Mouse (Mus musculus) embryonic facial prominence, embryonic 10.5 days (tissue): ENCODE measurements at regions not wholly inside any gene's neighbourhood (a gene's known extent, or its start where the extent isn't known, plus 50 kb on each side); places are given as distances from the start of the nearest gene placed in this dataset.
A peak's percentile ranks its signal among the peaks of the same experiment; 100 is the strongest.

Experiments used
- DNase-seq: peaks from one replicate; pipeline ENCODE4 v3.0.0-alpha.2; 2017; ENCODE audit warnings: low spot score
- H3K27ac ChIP-seq: fragments of 300-500 bp; sonication (generic); replicated peaks from 2 replicates; pipeline ENCODE4 v1.5.1; 2016; ENCODE audit warnings: mild to moderate bottlenecking
- H3K27me3 ChIP-seq: fragments of 300-500 bp; sonication (generic); replicated peaks from 2 replicates; pipeline ENCODE4 v1.6.1; 2016; ENCODE audit warnings: low read depth, mild to moderate bottlenecking; ENCODE audit not compliant: poor library complexity, severe bottlenecking
- H3K36me3 ChIP-seq: fragments of 300-500 bp; sonication (generic); replicated peaks from 2 replicates; pipeline ENCODE4 v1.6.1; 2016; ENCODE audit warnings: mild to moderate bottlenecking, moderate library complexity
- H3K4me1 ChIP-seq: fragments of 300-500 bp; sonication (generic); 2 replicates; pipeline ENCODE4 v1.6.1; 2016
- H3K4me3 ChIP-seq: fragments of 300-500 bp; sonication (generic); 2 replicates; pipeline ENCODE4 v1.5.1; 2016; ENCODE audit warnings: mild to moderate bottlenecking, moderate library complexity
- H3K9me3 ChIP-seq: fragments of 300-500 bp; sonication (generic); 2 replicates; pipeline ENCODE4 v1.6.1; 2016; ENCODE audit warnings: mild to moderate bottlenecking
- WGBS: fragments of 180-500 bp; shearing (Covaris S2); methylation state at CpG from one replicate; pipeline ENCODE4 v1.1.7; 2016; 5-methylcytosine and 5-hydroxymethylcytosine counted together

DNA sequence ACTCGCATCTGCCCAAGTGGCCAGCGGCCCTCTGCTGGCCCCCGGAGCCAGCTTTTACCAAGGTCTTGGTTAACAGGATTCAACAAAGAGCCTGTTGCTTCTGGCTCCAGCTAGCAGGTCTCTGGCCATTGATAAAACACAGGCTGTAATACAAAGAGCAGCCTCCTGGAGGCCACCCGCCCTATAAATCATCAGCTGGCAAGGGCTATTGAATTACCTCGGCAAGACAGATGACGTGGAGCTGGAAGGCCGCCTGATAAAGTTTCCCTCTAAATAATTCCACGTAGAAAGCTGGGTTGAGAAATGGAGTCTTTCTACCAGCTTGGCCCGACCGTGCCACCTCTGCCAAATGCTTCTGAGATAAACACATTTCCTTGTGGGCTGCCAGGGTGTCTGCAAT is 152.8 kb upstream of the Srrm4 start:
- 65% methylated on average over 10 of the region's 10 CpGs for WGBS
- H3K4me1 ChIP-seq: 0 out of 2 replicates have a peak, but pooled peaks cover 5% of the 10 kb centered on the region
- H3K4me3 ChIP-seq: no peak overlapping the region
- H3K9me3 ChIP-seq: no peaks in the 10 kb centered on the region
- no peak overlapping the region for H3K27ac ChIP-seq
- no peaks in the 10 kb centered on the region for H3K36me3 ChIP-seq
- DNase-seq: peak; percentile 15
- no peaks in the 10 kb centered on the region for H3K27me3 ChIP-seq

DNA sequence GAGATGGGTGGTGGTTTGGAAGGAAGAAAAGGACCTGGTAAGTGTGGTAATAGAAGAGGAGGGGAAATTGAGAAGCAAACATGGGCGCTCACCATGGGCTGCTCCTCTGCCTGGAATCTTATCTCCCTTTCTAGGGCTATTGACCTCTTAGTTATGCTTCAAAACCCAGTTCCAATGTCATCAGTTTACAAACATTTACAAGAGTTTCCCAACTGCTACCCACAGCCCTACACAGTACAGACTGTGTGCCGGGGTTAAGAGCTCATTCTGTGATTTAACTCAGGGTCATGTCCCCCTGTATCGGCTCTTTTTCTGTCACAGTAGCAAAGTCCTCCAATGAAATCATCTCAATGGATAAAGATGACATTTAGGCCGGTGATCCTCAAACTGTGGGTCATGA is 144.0 kb upstream of the Srrm4 start:
- Histone ChIP-seq H3K4me3 (no peak overlapping the region), H3K27ac (no peak overlapping the region), H3K9me3 (peaks cover 10% of the 10 kb centered on the region; the same call in 1 of the 2 replicates), H3K4me1 (no peaks in the 10 kb centered on the region), H3K36me3 (no peaks in the 10 kb centered on the region), H3K27me3 (no peaks in the 10 kb centered on the region)
- DNase-seq: no peak
- 85% methylated on average over 4 of the region's 4 CpGs for WGBS

- no peaks in the 10 kb centered on the region for H3K36me3 ChIP-seq
- H3K27me3 ChIP-seq: no peaks in the 10 kb centered on the region
- DNase-seq: no peak
- H3K9me3 ChIP-seq: peaks cover 10% of the 10 kb centered on the region; the same call in 1 of the 2 replicates
- H3K4me1 ChIP-seq: no peaks in the 10 kb centered on the region
- H3K27ac ChIP-seq: no peak overlapping the region
- 92% methylated on average over 3 of the region's 3 CpGs for WGBS
- H3K4me3 ChIP-seq: no peak overlapping the region
These were observed 139.9 kb upstream of the Srrm4 start for GRCm38 (mm10) chr5:116731509-116731908.

DNA sequence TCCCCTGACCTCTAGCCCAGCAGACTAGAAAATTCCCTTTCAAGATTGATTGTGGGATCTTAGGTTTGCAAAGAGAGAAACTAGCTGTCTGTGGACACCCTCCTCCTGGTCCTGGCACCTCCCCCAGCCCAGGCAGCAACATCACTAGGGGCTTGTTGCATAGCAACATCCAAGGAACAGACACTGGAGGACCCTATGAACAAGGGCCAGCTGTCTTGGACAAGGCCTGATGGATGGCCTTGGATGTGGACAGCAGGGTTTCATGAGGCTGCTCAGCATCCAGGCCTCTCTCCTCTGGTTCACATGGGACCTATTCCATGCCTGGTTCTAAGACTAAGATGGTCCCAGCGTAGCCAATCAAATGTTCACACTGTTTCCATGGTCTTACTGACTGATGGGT is 127.6 kb upstream of the Srrm4 start:
- H3K27ac ChIP-seq: no peak overlapping the region
- no peak overlapping the region for H3K4me3 ChIP-seq
- DNase-seq: no peak
- H3K36me3 ChIP-seq: no peaks in the 10 kb centered on the region
- 86% methylated on average over 1 of the region's 1 CpGs for WGBS
- H3K4me1 ChIP-seq: no peaks in the 10 kb centered on the region
- H3K9me3 ChIP-seq: no peaks in the 10 kb centered on the region
- H3K27me3 ChIP-seq: no peaks in the 10 kb centered on the region

GRCm38 (mm10) chr5:116714256-116714655 is 122.6 kb upstream of the Srrm4 start:
- Histone ChIP-seq H3K9me3 (no peaks in the 10 kb centered on the region), H3K27me3 (no peaks in the 10 kb centered on the region), H3K27ac (no peak overlapping the region), H3K36me3 (no peaks in the 10 kb centered on the region), H3K4me1 (no peaks in the 10 kb centered on the region), H3K4me3 (no peak overlapping the region)
- DNase-seq: peak; percentile 53
- WGBS: 35% methylated on average over 7 of the region's 7 CpGs

DNA sequence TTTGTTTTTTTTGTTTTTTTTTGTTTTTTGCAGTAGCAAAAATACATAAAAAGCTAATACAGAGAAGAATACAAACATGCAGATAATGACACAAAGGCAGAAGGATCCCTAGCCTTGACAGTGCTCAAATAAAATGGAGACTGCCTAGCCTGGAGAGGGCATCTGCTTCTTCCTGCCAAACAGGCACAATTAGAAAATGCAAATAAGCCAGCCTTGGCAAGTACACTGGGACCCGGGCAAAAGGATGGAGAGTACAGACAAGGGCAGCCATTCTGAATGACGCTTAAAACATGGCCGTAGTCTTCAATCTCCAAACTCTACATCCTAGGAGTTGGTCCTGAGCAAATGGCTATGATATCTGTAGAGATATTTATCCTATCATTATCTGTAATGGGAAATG is 120.4 kb upstream of the Srrm4 start:
- Histone ChIP-seq H3K36me3 (no peaks in the 10 kb centered on the region), H3K9me3 (no peaks in the 10 kb centered on the region), H3K27ac (no peak overlapping the region), H3K4me3 (no peak overlapping the region), H3K27me3 (no peaks in the 10 kb centered on the region), H3K4me1 (no peaks in the 10 kb centered on the region)
- WGBS: 97% methylated on average over 3 of the region's 3 CpGs
- DNase-seq: no peak

DNA sequence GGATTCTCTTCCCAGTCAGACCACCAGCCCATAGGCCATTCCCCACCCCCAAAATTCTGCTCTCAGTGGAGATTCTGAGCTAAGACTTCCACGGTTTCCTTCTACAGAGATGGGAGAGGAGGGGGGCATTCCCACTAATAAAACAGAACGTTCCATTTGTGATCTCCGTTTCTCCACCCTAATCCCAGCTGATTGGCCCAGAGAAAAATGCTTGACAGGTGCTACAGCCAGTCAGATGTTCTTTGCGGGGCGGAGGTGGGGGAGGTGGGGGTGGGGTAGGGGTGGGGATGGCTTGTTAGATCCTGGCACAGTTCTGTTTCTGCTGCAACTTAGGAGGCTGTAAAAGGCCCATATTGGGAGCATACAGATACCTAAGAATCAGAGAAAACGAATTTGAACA is 116.9 kb upstream of the Srrm4 start:
- Histone ChIP-seq H3K27ac (no peak overlapping the region), H3K4me1 (no peaks in the 10 kb centered on the region), H3K9me3 (no peaks in the 10 kb centered on the region), H3K36me3 (no peaks in the 10 kb centered on the region), H3K4me3 (no peak overlapping the region), H3K27me3 (no peaks in the 10 kb centered on the region)
- DNase-seq: no peak
- WGBS: 31% methylated on average over 6 of the region's 6 CpGs

- no peaks in the 10 kb centered on the region for H3K36me3 ChIP-seq
- no peaks in the 10 kb centered on the region for H3K27me3 ChIP-seq
- H3K9me3 ChIP-seq: no peaks in the 10 kb centered on the region
- H3K4me3 ChIP-seq: no peak overlapping the region
- 85% methylated on average over 5 of the region's 5 CpGs for WGBS
- H3K4me1 ChIP-seq: no peaks in the 10 kb centered on the region
- no peak for DNase-seq
- no peak overlapping the region for H3K27ac ChIP-seq
These were observed 70.8 kb upstream of the Srrm4 start for GRCm38 (mm10) chr5:116662466-116662865.

- 73% methylated on average over 2 of the region's 2 CpGs for WGBS
- no peaks in the 10 kb centered on the region for H3K4me1 ChIP-seq
- H3K4me3 ChIP-seq: no peak overlapping the region
- H3K27me3 ChIP-seq: no peaks in the 10 kb centered on the region
- no peak for DNase-seq
- no peaks in the 10 kb centered on the region for H3K9me3 ChIP-seq
- H3K27ac ChIP-seq: no peak overlapping the region
- no peaks in the 10 kb centered on the region for H3K36me3 ChIP-seq
These were observed 70.2 kb upstream of the Srrm4 start for GRCm38 (mm10) chr5:116661851-116662250.

GRCm38 (mm10) chr5:116654486-116655420 is 63.1 kb upstream of the Srrm4 start:
- peaks cover 6% of the 10 kb centered on the region for H3K9me3 ChIP-seq
- 89% methylated on average over 17 of the region's 17 CpGs for WGBS
- no peak for DNase-seq
- no peaks in the 10 kb centered on the region for H3K36me3 ChIP-seq
- no peaks in the 10 kb centered on the region for H3K27me3 ChIP-seq
- no peak overlapping the region for H3K4me3 ChIP-seq
- H3K4me1 ChIP-seq: no peaks in the 10 kb centered on the region
- no peak overlapping the region for H3K27ac ChIP-seq
